Mouse (Mus musculus): Measurements from ENCODE around the gene Ddx54.

GRCm38 (mm10) chr5:120640094-120640493 is 27.6 kb downstream of the Ddx54 start:
- TF ChIP-seq POLR2A (IDR thresholded peaks at IDR 0.05; ENCODE audit: borderline replicate concordance, low read depth, low read length) (no peak), CTCF (IDR thresholded peaks at IDR 0.05; ENCODE audit: low read depth, low read length) (no peak)
